Mouse (Mus musculus) erythroblast, embryonic 14.5 days (primary cell): ENCODE results near the gene Frs2.

Experiments used
- GATA1 ChIP-seq: IDR thresholded peaks from 2 replicates; pipeline ENCODE4 v1.6.1; 2012; ENCODE audit warnings: low read length, inconsistent platforms, mixed read lengths
- TAL1 ChIP-seq: IDR thresholded peaks from 3 replicates; pipeline ENCODE4 v1.6.1; 2012; ENCODE audit warnings: low read length, inconsistent platforms, mixed read lengths

- no peak for TF ChIP-seq GATA1
- TF ChIP-seq TAL1: no peak
These were observed 117.2 kb downstream of the Frs2 start for GRCm38 (mm10) chr10:117031160-117031559.
